Mouse (Mus musculus) CH12.LX (cell line): Measurements from ENCODE around the gene Rplp2. TPM values are rescaled to one million over a fixed set of nuclear protein-coding genes. Genes with fewer than 3 reads are reported as not detected.
"Not testable (repeated sequence)": the region's sequence is repeated elsewhere in the genome, so short reads cannot be mapped to it uniquely, and the experiment has no call there.

Source experiments
- DNase-seq: peaks from one replicate; pipeline ENCODE4 v3.0.0-alpha.2; 2013; ENCODE audit errors: extremely low read depth
- H3K27ac ChIP-seq: 2 replicates; pipeline ENCODE4 v1.5.1; 2012; ENCODE audit warnings: low read depth, mild to moderate bottlenecking, control low read depth, moderate library complexity; ENCODE audit not compliant: insufficient read depth
- H3K27me3 ChIP-seq: replicated peaks from 2 replicates; pipeline ENCODE3; 2012; ENCODE audit warnings: inconsistent platforms
- H3K36me3 ChIP-seq, 2 experiments: replicated peaks in 1 of 2; 2 replicates each; pipeline versions ENCODE3 to v1.6.1; 2012; ENCODE audit warnings: inconsistent platforms in 1 of 2, low read length in 1 of 2, mild to moderate bottlenecking in 1 of 2, mixed read lengths in 1 of 2, moderate library complexity in 1 of 2; ENCODE audit not compliant: control insufficient read depth in 1 of 2, insufficient read depth in 1 of 2
- H3K4me1 ChIP-seq, 2 experiments: 2 replicates each; pipeline ENCODE4 v1.6.1; 2012; ENCODE audit warnings: inconsistent platforms in 1 of 2, moderate library complexity in 1 of 2; ENCODE audit not compliant: insufficient read depth in 2 of 2, control insufficient read depth in 1 of 2
- H3K4me2 ChIP-seq: 2 replicates; pipeline ENCODE4 v1.6.1; 2012; ENCODE audit warnings: low read depth, mild to moderate bottlenecking, control low read depth; ENCODE audit not compliant: poor library complexity, insufficient read depth, severe bottlenecking
- H3K4me3 ChIP-seq, 3 experiments: fragments of 150-350 bp in 1 of 3; sonication (generic) in 1 of 3; replicated peaks in 1 of 3; 2 replicates each; pipeline versions ENCODE3 to v1.5.1; 2011 to 2012; ENCODE audit warnings: low read depth in 2 of 3, low read length in 2 of 3, mild to moderate bottlenecking in 2 of 3, moderate library complexity in 2 of 3, control low read depth in 1 of 3, improper control_type of control experiment in 1 of 3, inconsistent platforms in 1 of 3, mixed read lengths in 1 of 3; ENCODE audit not compliant: poor library complexity in 1 of 3
- H3K79me2 ChIP-seq: replicated peaks from 2 replicates; pipeline ENCODE4 v1.6.1; 2012; ENCODE audit warnings: mild to moderate bottlenecking, moderate library complexity; ENCODE audit not compliant: control insufficient read depth, poor library complexity, insufficient read depth, severe bottlenecking; ENCODE audit errors: extremely low read depth
- H3K9ac ChIP-seq: 2 replicates; pipeline ENCODE4 v1.6.1; 2012; ENCODE audit warnings: low read depth, mild to moderate bottlenecking, control low read depth, moderate library complexity; ENCODE audit not compliant: insufficient read depth
- H3K9me3 ChIP-seq: replicated peaks from 2 replicates; pipeline ENCODE3; 2012; ENCODE audit warnings: low read length, inconsistent platforms, mixed read lengths
- BHLHE40 ChIP-seq: IDR thresholded peaks from 2 replicates; pipeline ENCODE4 v1.6.1; 2011; ENCODE audit warnings: mild to moderate bottlenecking, low read depth, low read length, improper control_type of control experiment
- CTCF ChIP-seq, 2 experiments: IDR thresholded peaks in 1 of 2; conservative IDR thresholded peaks in 1 of 2; 2 replicates each; pipeline ENCODE4 v1.5.1; 2011 to 2012; ENCODE audit warnings: low read depth in 2 of 2, low read length in 2 of 2, improper control_type of control experiment in 1 of 2, inconsistent platforms in 1 of 2, mild to moderate bottlenecking in 1 of 2, moderate library complexity in 1 of 2
- E2F4 ChIP-seq: IDR thresholded peaks from 2 replicates; pipeline ENCODE4 v1.6.1; 2011; ENCODE audit warnings: low read depth, low read length, improper control_type of control experiment; ENCODE audit not compliant: insufficient replicate concordance
- ETS1 ChIP-seq: conservative IDR thresholded peaks from 2 replicates; pipeline ENCODE4 v1.6.1; 2012; ENCODE audit warnings: low read depth, mild to moderate bottlenecking, inconsistent platforms, low read length, improper control_type of control experiment, moderate library complexity
- MAFK ChIP-seq: IDR thresholded peaks from 2 replicates; pipeline ENCODE4 v1.6.1; 2011; ENCODE audit warnings: low read length, improper control_type of control experiment; ENCODE audit not compliant: insufficient replicate concordance
- POLR2A ChIP-seq: IDR thresholded peaks from 2 replicates; pipeline ENCODE4 v1.6.1; 2011; ENCODE audit warnings: low read depth, mild to moderate bottlenecking, improper control_type of control experiment, low read length
- POLR2AphosphoS2 ChIP-seq: IDR thresholded peaks from 2 replicates; pipeline ENCODE4 v1.6.1; 2011; ENCODE audit warnings: low read depth, low read length, improper control_type of control experiment
- RAD21 ChIP-seq: IDR thresholded peaks from 2 replicates; pipeline ENCODE4 v1.6.1; 2011; ENCODE audit warnings: low read depth, mild to moderate bottlenecking, low read length, improper control_type of control experiment, moderate library complexity
- SIN3A ChIP-seq: IDR thresholded peaks from 2 replicates; pipeline ENCODE4 v1.6.1; 2012; ENCODE audit warnings: low read length, improper control_type of control experiment, inconsistent platforms
- SMC3 ChIP-seq: IDR thresholded peaks from 2 replicates; pipeline ENCODE4 v1.6.1; 2011; ENCODE audit warnings: low read depth, low read length, improper control_type of control experiment
- TBP ChIP-seq: conservative IDR thresholded peaks from 2 replicates; pipeline ENCODE4 v1.6.1; 2011; ENCODE audit warnings: low read depth, low read length, improper control_type of control experiment
- TCF12 ChIP-seq: IDR thresholded peaks from 2 replicates; pipeline ENCODE4 v1.6.1; 2014; ENCODE audit warnings: low read depth, mild to moderate bottlenecking, inconsistent platforms, low read length, improper control_type of control experiment
- ZC3H11A ChIP-seq: IDR thresholded peaks from 2 replicates; pipeline ENCODE4 v1.6.1; 2012; ENCODE audit warnings: low read depth, mild to moderate bottlenecking, inconsistent platforms, low read length, improper control_type of control experiment
- ZNF384 ChIP-seq: IDR thresholded peaks from 2 replicates; pipeline ENCODE4 v1.6.1; 2012; ENCODE audit warnings: low read depth, low read length, improper control_type of control experiment, inconsistent platforms
- dilution Hi-C: fragments of 300-500 bp; cut with MboI; formaldehyde crosslinking; loops from 2 replicates; pipeline ENCODE4 v1.14.3; 2020; ENCODE audit warnings: low sequenced_read_pairs; ENCODE audit not compliant: extremely low pct_unique_long_range_greater_than_20kb, extremely low pct_ligation_motif_present
- in situ Hi-C: fragments of 300-500 bp; cut with MboI; formaldehyde crosslinking; loops from 3 replicates; pipeline ENCODE4 v1.14.3; 2019; ENCODE audit warnings: low sequenced_read_pairs, low pct_ligation_motif_present, low pct_unique_long_range_greater_than_20kb, mixed read lengths
- polyA plus RNA-seq: library from polyadenylated mRNA; unstranded; fragments of >175 nt; gene quantifications from 2 replicates; pipeline ENCODE4 v1.2.1, GENCODE M21; 2012; ENCODE audit warnings: low read depth; ENCODE audit not compliant: insufficient read length
- total RNA-seq, 2 experiments: library from RNA; depleted of rRNA; stranded (reverse); fragments of 300-350 nt in 1 of 2; fragments of >200 nt in 1 of 2; gene quantifications; 2 replicates each; pipeline ENCODE4 v1.2.3; 2012 to 2014

Gene Rplp2
- total and polyA plus RNA-seq, 3 experiments: 791 to 3,416 (median 2,025) TPM

- peaks cover 45 to 69% of the 10 kb centered on the region in 2 experiments for H3K36me3 ChIP-seq
- no peak for DNase-seq
- dilution Hi-C loops: no loop called here
- no peak overlapping the region for H3K4me2 ChIP-seq
- in situ Hi-C loops: no loop called here
- TF ChIP-seq ETS1: no peak
- TF ChIP-seq SIN3A: no peak
- TF ChIP-seq SMC3: peak; percentile 61
- peak; percentile 51 to 83 for TF ChIP-seq CTCF (conservative IDR thresholded peaks at IDR 0.05 in 1 of 2, IDR thresholded peaks at IDR 0.05 in 1 of 2; ENCODE audit: low read depth in 2 of 2, low read length in 2 of 2)
- no peak for TF ChIP-seq ZNF384
- no peak for TF ChIP-seq BHLHE40
- no peak for TF ChIP-seq TBP
- peak; percentile 79 for TF ChIP-seq RAD21
- TF ChIP-seq E2F4: no peak
- TF ChIP-seq POLR2A: no peak
- H3K27ac ChIP-seq: no peak overlapping the region
- no peaks in the 10 kb centered on the region for H3K79me2 ChIP-seq
- no peak overlapping the region for H3K4me3 ChIP-seq
- no peaks in the 10 kb centered on the region for H3K4me1 ChIP-seq
- no peaks in the 10 kb centered on the region for H3K27me3 ChIP-seq
- no peak overlapping the region for H3K9ac ChIP-seq
- no peaks in the 10 kb centered on the region for H3K9me3 ChIP-seq
These were observed 43.9 kb upstream of the Rplp2 start for GRCm38 (mm10) chr7:141403305-141403704.

DNA sequence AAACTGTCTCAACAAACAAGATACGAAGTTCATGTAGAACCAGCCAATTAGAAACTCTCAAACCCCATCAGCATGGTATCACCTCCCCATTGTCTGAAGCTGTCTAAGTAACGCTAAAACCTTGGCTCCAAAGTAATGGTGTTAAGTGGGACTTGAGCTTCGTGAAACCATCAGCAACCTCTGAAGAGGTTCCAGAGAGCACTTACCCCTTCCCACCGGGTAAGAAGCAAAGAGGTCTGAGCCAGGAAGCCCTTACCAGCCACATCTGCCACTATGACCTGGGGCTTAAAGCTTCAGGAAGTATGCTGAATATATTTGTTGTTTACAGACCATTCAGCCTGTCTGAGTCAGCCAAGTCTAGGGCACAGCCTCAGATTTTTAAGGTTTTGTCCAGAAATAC, 41.7 kb upstream of the Rplp2 start:
- in situ Hi-C loops: no loop called here
- no peak for TF ChIP-seq SMC3
- no peak for TF ChIP-seq MAFK
- no peak for TF ChIP-seq TCF12
- no peak for TF ChIP-seq ZC3H11A
- no peak for TF ChIP-seq E2F4
- no peak for TF ChIP-seq POLR2AphosphoS2
- Histone ChIP-seq H3K36me3 (peaks cover 47 to 70% of the 10 kb centered on the region in 2 experiments), H3K4me2 (no peak overlapping the region), H3K9ac (no peak overlapping the region), H3K4me1 (peaks cover 5% of the 10 kb centered on the region in 2 experiments), H3K9me3 (no peaks in the 10 kb centered on the region), H3K27me3 (no peaks in the 10 kb centered on the region), H3K79me2 (no peaks in the 10 kb centered on the region), H3K27ac (no peak overlapping the region), H3K4me3 (no peak overlapping the region)
- DNase-seq: no peak
- dilution Hi-C loops: no loop called here

- H3K4me3 ChIP-seq, H3K4me1 ChIP-seq, DNase-seq, dilution Hi-C loops, H3K9me3 ChIP-seq, H3K79me2 ChIP-seq, H3K27me3 ChIP-seq, in situ Hi-C loops, H3K27ac ChIP-seq, H3K4me2 ChIP-seq, H3K9ac ChIP-seq: not testable (repeated sequence)
- H3K36me3 ChIP-seq: peaks cover 31 to 64% of the 10 kb centered on the region in 2 experiments
These were observed 39.5 kb upstream of the Rplp2 start for GRCm38 (mm10) chr7:141407670-141408069.
